Mouse (Mus musculus) heart, adult 2 months (tissue): ENCODE measurements at regions not wholly inside any gene's neighbourhood (a gene's known extent, or its start where the extent isn't known, plus 50 kb on each side); places are given as distances from the start of the nearest gene placed in this dataset.

ENCODE experiments used
- CTCF ChIP-seq: fragments of 200-600 bp; IDR thresholded peaks from 2 replicates; pipeline ENCODE4 v1.8.1; 2022; ENCODE audit warnings: antibody characterized with exemption, mild to moderate bottlenecking, moderate library complexity
- EP300 ChIP-seq: fragments of 200-500 bp; IDR thresholded peaks from 2 replicates; pipeline ENCODE4 v1.6.1; 2011; ENCODE audit warnings: low read depth, low read length, control low read depth; ENCODE audit not compliant: insufficient read depth
- POLR2A ChIP-seq: fragments of 200-500 bp; IDR thresholded peaks from 2 replicates; pipeline ENCODE4 v1.6.1; 2011; ENCODE audit warnings: mild to moderate bottlenecking, low read depth, low read length, control low read depth; ENCODE audit not compliant: insufficient read depth

DNA sequence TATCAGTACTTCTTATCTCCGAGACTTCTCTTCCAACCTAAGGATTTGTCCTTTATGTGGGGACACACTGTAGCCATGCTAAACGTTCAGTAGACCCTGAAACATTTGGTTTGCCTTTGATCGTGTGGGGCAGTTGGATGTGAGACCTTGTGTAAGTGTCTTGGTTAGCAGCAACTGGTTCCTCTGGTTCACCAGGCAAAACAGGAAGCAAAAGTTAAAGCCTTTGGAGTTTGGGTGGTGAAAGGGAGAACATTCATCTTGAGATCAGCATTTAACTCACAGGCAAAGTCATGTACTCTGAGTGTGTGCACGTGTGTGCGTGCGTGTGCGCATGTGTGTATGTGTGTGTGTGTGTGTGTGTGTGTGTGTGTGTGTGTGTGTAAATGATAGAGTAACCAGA lies 130.3 kb upstream of the L3mbtl4 start:
- TF ChIP-seq POLR2A = no peak
- no peak for TF ChIP-seq CTCF
- TF ChIP-seq EP300 = no peak
